Mouse (Mus musculus) liver, embryonic 11.5 days (tissue): ENCODE results near the gene Nup88. TPM values are rescaled to one million over a fixed set of nuclear protein-coding genes. Genes with fewer than 3 reads are reported as not detected.
A peak's percentile ranks its signal among the peaks of the same experiment; 100 is the strongest.

Experiments
- ATAC-seq: fragments of 200-750 bp; cut with Nextera tagmentation; replicated peaks from 2 replicates; pipeline ENCODE4 v1.8.0; 2017; ENCODE audit warnings: moderate number of reproducible peaks, mild to moderate bottlenecking, moderate TSS enrichment, moderate library complexity; ENCODE audit not compliant: low FRiP score
- DNase-seq: peaks from one replicate; pipeline ENCODE4 v3.0.0-alpha.2; 2017; ENCODE audit warnings: low spot score
- H3K27ac ChIP-seq: fragments of 300-500 bp; sonication (generic); 2 replicates; pipeline ENCODE4 v1.5.1; 2014; ENCODE audit warnings: mild to moderate bottlenecking, low read depth, low read length, control low read depth
- H3K27me3 ChIP-seq: fragments of 300-500 bp; sonication (generic); replicated peaks from 2 replicates; pipeline ENCODE4 v1.6.1; 2014; ENCODE audit warnings: low read length, mixed read lengths; ENCODE audit not compliant: control insufficient read depth, insufficient read depth
- H3K36me3 ChIP-seq: fragments of 300-500 bp; sonication (generic); 2 replicates; pipeline ENCODE4 v1.6.1; 2014; ENCODE audit warnings: mild to moderate bottlenecking, low read length, moderate library complexity, mixed read lengths; ENCODE audit not compliant: control insufficient read depth, insufficient read depth
- H3K4me1 ChIP-seq: fragments of 300-500 bp; sonication (generic); replicated peaks from 2 replicates; pipeline ENCODE4 v1.6.1; 2014; ENCODE audit warnings: low read length, mixed read lengths; ENCODE audit not compliant: control insufficient read depth, insufficient read depth
- H3K4me2 ChIP-seq: fragments of 300-500 bp; sonication (generic); 2 replicates; pipeline ENCODE4 v1.6.1; 2014; ENCODE audit warnings: mild to moderate bottlenecking, control low read depth, moderate library complexity
- H3K4me3 ChIP-seq: fragments of 300-500 bp; sonication (generic); 2 replicates; pipeline ENCODE4 v1.5.1; 2014; ENCODE audit warnings: low read depth, low read length, control low read depth
- H3K9ac ChIP-seq: fragments of 300-500 bp; sonication (generic); 2 replicates; pipeline ENCODE4 v1.6.1; 2014; ENCODE audit warnings: low read depth, low read length, control low read depth
- H3K9me3 ChIP-seq: fragments of 300-500 bp; sonication (generic); 2 replicates; pipeline ENCODE4 v1.6.1; 2016; ENCODE audit warnings: low read length, inconsistent platforms, mixed read lengths; ENCODE audit not compliant: control insufficient read depth
- WGBS: fragments of 180-500 bp; shearing (Covaris S2); extraction: QIAGEN DNeasy Blood & Tissue Kit; methylation state at CpG from one replicate; pipeline ENCODE4 v1.1.7; 2014; 5-methylcytosine and 5-hydroxymethylcytosine counted together
- polyA plus RNA-seq: library from polyadenylated mRNA; unstranded; fragments of >200 nt; fragmentation: Nextera tagmentation; extraction: Ambion mirVana; gene quantifications from 2 replicates; pipeline ENCODE4 v1.2.1, GENCODE M21; 2014

The Nup88 gene
- polyA plus RNA-seq, 1 experiment from 2014 or later, result 125 TPM

DNA sequence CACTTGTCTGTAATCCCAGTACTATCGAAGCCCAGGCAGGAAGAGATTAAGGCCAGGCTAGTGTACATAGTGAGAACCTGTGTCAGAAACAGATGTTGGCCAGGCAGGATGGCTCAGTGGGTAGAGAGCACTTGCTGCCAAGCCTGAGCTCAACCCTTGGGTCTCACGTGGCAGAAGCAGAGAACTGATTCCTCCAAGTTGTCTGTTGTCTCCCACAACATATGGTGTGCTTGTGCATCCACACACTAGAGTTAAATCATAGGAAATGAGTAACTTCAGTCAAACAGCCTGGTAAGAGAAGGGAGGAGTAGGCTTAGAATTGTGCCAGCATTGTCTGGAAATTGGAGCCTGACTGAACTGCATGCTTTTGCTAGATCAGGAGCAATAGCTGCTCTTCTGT lies 5.4 kb upstream of the Nup88 start:
- Histone ChIP-seq H3K36me3 (peaks cover 46% of the 10 kb centered on the region), H3K27me3 (no peaks in the 10 kb centered on the region), H3K27ac (no peak overlapping the region), H3K4me3 (no peak overlapping the region), H3K4me1 (no peaks in the 10 kb centered on the region; the same call in 1 of the 2 replicates), H3K4me2 (no peak overlapping the region), H3K9ac (no peak overlapping the region), H3K9me3 (no peaks in the 10 kb centered on the region)
- ATAC-seq (no peak), DNase-seq (no peak)
- WGBS, result 61% methylated on average over 2 of the region's 2 CpGs

DNA sequence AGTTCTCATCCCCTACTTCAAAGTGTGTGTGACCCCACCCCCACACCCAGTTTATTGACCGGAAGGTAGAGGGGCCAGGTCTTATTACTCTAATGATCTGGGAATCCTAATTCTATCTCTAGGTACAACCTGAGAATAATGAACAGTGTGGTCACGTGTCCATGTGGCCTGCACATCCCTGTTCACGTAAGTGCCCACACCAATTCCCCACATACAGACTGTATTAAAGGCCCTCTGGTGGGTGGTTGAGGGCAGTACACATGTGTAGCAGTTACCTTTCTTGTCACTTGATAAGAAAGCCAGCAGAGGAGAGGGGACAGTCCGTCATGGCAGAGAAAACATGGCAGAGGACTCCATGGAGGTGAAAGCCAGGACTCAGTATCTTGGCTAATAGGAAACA lies 4.2 kb upstream of the Nup88 start:
- ATAC-seq, result no peak
- no peaks in the 10 kb centered on the region for H3K9me3 ChIP-seq
- WGBS, result 73% methylated on average over 4 of the region's 4 CpGs
- H3K36me3 ChIP-seq, result peaks cover 37% of the 10 kb centered on the region
- H3K4me2 ChIP-seq, result no peak overlapping the region
- no peak overlapping the region for H3K4me3 ChIP-seq
- H3K4me1 ChIP-seq, result no peaks in the 10 kb centered on the region; the same call in 1 of the 2 replicates
- no peak for DNase-seq
- H3K27ac ChIP-seq, result no peak overlapping the region
- no peaks in the 10 kb centered on the region for H3K27me3 ChIP-seq
- H3K9ac ChIP-seq, result no peak overlapping the region

DNA sequence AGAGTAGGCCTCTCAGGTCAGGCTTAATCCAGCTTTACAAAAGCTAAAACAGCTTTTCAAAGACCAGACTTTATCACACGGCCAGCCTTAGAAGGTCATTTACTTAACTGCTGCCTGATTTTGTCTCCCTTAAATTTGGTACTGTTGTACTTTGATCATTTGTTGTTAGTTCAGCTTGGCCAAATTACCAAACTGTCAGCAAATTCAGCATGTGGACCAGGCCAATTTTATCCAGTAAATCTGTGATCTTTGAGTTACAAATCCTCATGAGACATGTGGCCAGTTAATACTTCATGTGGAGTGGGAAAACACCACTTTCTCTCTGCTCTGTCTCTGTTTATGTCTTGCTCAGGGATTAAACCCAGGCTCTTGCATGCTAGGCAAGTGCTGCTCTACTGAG lies 2.8 kb upstream of the Nup88 start:
- Histone ChIP-seq H3K27ac (no peak overlapping the region), H3K4me1 (peaks cover 3% of the 10 kb centered on the region; the same call in 1 of the 2 replicates), H3K9ac (no peak overlapping the region), H3K4me3 (no peak overlapping the region), H3K9me3 (no peaks in the 10 kb centered on the region), H3K27me3 (no peaks in the 10 kb centered on the region), H3K36me3 (peaks cover 24% of the 10 kb centered on the region), H3K4me2 (no peak overlapping the region)
- DNase-seq (no peak), ATAC-seq (no peak)
- WGBS, result 74% methylated on average over 1 of the region's 1 CpGs

- Histone ChIP-seq H3K27me3 (no peaks in the 10 kb centered on the region), H3K36me3 (peaks cover 12% of the 10 kb centered on the region), H3K9ac (peak overlapping the region; percentile 64), H3K4me2 (peak overlapping the region; percentile 63), H3K4me3 (peak overlapping the region; percentile 89), H3K9me3 (no peaks in the 10 kb centered on the region), H3K27ac (peak overlapping the region; percentile 92), H3K4me1 (peaks cover 3% of the 10 kb centered on the region; the same call in 1 of the 2 replicates)
- ATAC-seq (peak; percentile 75), DNase-seq (peak; percentile 79)
- WGBS, result 11% methylated on average over 24 of the region's 24 CpGs
Measured at GRCm38 (mm10) chr11:70970560-70971540, 1.1 kb upstream of the Nup88 start.

GRCm38 (mm10) chr11:70969271-70969794 lies 440 bp downstream of the Nup88 start:
- Histone ChIP-seq H3K36me3 (peaks cover 10% of the 10 kb centered on the region; the same call in 1 of the 2 replicates), H3K4me2 (peak overlapping the region; percentile 79), H3K27me3 (no peaks in the 10 kb centered on the region), H3K9me3 (no peaks in the 10 kb centered on the region), H3K9ac (peak overlapping the region; percentile 89), H3K4me3 (peak overlapping the region; percentile 89), H3K4me1 (peaks cover 3% of the 10 kb centered on the region; the same call in 1 of the 2 replicates), H3K27ac (peak overlapping the region; percentile 77)
- DNase-seq, result no peak
- 1% methylated on average over 25 of the region's 25 CpGs for WGBS
- no peak for ATAC-seq

DNA sequence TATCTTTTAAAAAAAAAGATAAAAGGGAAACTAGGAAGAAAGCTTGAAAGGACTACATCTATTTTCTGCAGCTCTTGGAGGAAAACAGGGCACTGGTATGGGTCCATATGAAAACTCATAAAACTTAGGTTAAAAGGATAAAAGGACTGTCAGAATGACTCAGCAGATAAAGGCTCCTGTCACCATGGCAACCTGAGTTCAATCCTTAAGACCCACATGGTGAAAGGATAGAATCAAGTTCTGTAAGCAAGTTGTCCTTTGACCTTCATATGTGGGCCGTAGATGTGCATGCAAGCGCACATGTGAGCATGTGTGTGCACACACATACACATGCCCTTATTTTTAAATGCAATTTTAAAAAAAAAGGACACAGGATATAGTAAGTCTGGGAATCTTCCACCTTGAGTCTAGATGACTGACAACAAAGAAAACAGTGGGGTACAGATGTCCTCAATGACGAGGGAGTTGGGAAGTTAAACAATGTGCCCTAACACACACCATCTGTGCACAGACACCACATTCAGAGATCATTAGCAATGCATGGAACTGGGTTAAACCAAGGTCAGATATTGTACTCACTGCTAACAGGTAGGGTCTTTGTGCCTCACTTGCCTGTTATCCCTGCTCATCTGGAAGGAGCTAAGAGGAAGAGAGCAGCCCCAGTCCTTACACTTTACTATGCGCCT lies 5.4 kb downstream of the Nup88 start:
- H3K9ac ChIP-seq, result no peak overlapping the region
- DNase-seq, result no peak
- no peaks in the 10 kb centered on the region for H3K9me3 ChIP-seq
- WGBS, result 89% methylated on average over 4 of the region's 4 CpGs
- no peak overlapping the region for H3K4me3 ChIP-seq
- H3K27ac ChIP-seq, result no peak overlapping the region
- H3K36me3 ChIP-seq, result peaks cover 24% of the 10 kb centered on the region
- no peaks in the 10 kb centered on the region for H3K27me3 ChIP-seq
- no peak for ATAC-seq
- peaks cover 3% of the 10 kb centered on the region; the same call in 1 of the 2 replicates for H3K4me1 ChIP-seq
- H3K4me2 ChIP-seq, result no peak overlapping the region

- 62% methylated on average over 5 of the region's 5 CpGs for WGBS
- peaks cover 41% of the 10 kb centered on the region for H3K36me3 ChIP-seq
- DNase-seq, result no peak
Measured at GRCm38 (mm10) chr11:70960786-70961554, 8.8 kb downstream of the Nup88 start.

DNA sequence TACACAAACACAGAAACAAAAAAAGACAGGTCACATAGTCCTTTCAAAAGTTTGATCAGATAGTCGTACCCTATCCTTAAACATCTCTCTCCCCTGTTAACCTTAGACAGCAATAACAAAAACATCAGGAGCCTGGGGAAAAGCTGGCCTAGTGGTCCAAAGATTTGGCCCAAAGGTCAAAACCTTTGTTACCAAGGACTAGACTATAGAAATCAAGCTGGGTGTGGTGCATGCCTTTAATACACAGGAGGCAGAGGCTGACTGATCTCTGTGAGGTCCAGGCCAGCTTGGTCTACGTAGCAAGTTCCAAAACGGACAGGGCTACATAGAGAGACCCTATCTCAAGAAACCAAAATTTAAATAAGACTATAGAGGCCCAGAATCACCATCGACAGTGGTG lies 15.1 kb downstream of the Nup88 start:
- Histone ChIP-seq H3K4me2 (no peak overlapping the region), H3K27ac (no peak overlapping the region), H3K9me3 (no peaks in the 10 kb centered on the region), H3K27me3 (no peaks in the 10 kb centered on the region), H3K4me3 (no peak overlapping the region), H3K9ac (no peak overlapping the region), H3K4me1 (no peaks in the 10 kb centered on the region), H3K36me3 (peaks cover 52% of the 10 kb centered on the region)
- 95% methylated on average over 4 of the region's 4 CpGs for WGBS
- DNase-seq (no peak), ATAC-seq (no peak)

More at GRCm38 (mm10) chr11:70960786-70961554, 8.8 kb downstream of the Nup88 start:
- no peak overlapping the region for H3K9ac ChIP-seq
- H3K4me2 ChIP-seq, result no peak overlapping the region
- H3K4me1 ChIP-seq, result no peaks in the 10 kb centered on the region
- ATAC-seq, result 0 out of 2 replicates have a peak, but pooled peaks have one; percentile 15
- H3K27me3 ChIP-seq, result no peaks in the 10 kb centered on the region
- H3K9me3 ChIP-seq, result no peaks in the 10 kb centered on the region
- no peak overlapping the region for H3K27ac ChIP-seq
- H3K4me3 ChIP-seq, result no peak overlapping the region
